Mouse (Mus musculus): ENCODE results near the gene Auts2.

Auts2 gene

GRCm38 (mm10) chr5:132323608-132324007 lies 219.5 kb downstream of the Auts2 start:
- DNase-seq (ENCODE audit: low read depth, low spot score): no peak

GRCm38 (mm10) chr5:132322971-132323370 lies 220.2 kb downstream of the Auts2 start:
- DNase-seq (ENCODE audit: low read depth, low spot score): no peak

- DNase-seq (ENCODE audit: low read depth, low spot score): no peak
These were observed 224.9 kb downstream of the Auts2 start for GRCm38 (mm10) chr5:132318026-132318765.

GRCm38 (mm10) chr5:132316897-132317296 lies 226.2 kb downstream of the Auts2 start:
- no peak for DNase-seq (ENCODE audit: low read depth, low spot score)

DNA sequence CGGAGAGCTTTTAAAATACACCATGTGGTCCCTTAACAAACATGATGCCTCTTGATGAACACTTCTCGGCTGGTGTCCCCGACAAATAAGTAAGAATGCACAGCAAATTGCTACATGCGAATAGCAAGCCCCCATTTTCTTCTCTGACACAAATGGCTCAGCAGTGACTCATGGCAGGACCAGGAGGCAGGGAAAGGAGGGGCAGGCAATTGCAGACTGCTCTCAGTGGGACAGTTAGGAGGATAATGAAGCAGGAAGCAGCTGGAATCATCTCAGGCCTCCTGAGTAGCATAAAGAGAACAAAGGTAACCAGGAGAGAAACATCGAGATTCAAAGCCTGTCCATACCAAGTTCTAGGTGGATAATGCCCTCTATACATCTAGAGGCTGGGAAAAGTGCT lies 228.8 kb downstream of the Auts2 start:
- no peak for DNase-seq (ENCODE audit: low read depth, low spot score)

DNA sequence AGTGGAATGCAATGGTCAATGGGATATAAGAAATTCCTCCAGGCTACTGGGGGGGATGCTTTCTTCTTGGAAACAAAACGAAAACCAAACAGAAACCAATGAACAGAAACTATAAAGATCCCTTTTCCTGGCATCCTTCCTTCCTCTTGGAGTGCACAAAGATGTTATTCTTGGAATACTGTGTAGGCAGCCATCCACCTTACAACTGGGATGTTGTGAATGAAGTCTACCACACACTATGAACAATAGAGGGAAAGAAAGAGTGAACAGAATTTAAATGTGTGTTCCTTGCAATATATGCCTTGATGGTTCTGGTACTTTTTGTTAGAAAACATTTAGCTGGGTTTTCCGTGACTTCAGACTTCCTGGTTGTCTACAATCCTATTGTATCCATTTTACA lies 236.1 kb downstream of the Auts2 start:
- no peak for DNase-seq (ENCODE audit: low read depth, low spot score)

DNA sequence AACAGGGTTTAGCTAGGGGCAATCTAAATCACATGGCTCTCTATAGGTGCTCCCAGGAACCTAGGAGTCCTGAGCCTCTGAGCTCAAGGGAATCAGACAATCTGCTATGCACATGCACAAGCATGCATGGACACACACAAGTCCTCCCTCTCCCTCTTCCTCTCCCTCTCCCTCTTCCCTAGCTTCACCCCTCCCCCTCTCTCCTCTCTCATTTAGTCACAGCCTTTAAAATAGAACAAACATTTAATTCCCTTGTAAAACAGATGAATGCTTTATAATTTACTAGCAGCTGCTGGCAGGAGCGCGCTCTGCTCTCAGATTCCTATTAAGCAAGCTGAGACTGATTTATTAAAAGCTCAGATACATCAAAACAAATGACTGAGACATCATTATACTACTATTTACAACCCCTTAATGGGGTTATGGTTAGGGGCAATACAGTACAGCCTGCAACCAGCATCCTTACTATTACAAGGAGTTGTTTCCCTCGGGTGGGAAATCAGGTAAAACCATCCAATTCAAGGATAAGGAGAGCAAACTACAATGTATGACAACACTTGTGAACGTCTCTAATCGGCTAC lies 237.7 kb downstream of the Auts2 start:
- DNase-seq (ENCODE audit: low read depth, low spot score): no peak

DNA sequence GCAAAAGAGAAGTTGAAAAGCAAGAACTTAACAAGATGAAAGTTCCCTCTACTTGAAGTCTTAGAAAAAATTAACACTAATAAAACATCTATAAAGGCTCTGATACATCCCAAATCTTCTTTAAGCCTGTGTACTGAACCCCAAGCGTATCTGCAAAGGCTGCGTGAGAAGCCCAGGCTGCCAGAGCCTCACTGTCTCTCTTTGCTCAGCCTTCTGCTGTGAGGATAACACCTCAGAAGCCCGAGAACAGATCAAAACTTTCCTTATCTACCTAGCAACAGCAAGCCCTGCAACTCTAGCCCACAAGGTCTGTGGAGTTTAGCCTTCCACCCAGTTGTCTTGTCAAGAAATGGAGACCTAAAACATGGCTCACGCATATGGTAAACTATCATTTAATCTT lies 240.4 kb downstream of the Auts2 start:
- no peak for DNase-seq (ENCODE audit: low read depth, low spot score)

- no peak for DNase-seq (ENCODE audit: low read depth, low spot score)
These were observed 242.3 kb downstream of the Auts2 start for GRCm38 (mm10) chr5:132300794-132301193.

GRCm38 (mm10) chr5:132299716-132300115 lies 243.4 kb downstream of the Auts2 start:
- peak; percentile 36 for DNase-seq (ENCODE audit: low read depth, low spot score)

DNA sequence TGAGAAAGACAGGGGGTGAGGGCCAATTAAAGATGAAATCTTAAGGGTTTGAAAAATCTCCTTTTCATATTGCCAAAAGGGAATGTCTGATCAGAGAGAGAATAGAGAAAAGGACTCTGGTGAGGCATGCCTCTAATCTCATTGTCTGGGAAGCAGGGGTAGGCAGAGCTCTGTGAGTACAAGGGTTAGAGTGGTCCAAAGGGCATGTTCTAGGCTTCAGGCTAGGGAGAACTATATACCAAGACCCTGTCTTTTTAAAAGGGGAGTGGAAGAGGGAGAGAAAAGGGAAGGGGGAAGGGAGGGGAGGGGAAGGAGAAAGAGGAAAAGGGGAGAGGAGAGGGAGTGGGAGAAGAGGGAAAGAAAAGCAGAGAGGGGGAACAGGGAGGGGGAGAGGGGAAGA lies 244.1 kb downstream of the Auts2 start:
- no peak for DNase-seq (ENCODE audit: low read depth, low spot score)

DNA sequence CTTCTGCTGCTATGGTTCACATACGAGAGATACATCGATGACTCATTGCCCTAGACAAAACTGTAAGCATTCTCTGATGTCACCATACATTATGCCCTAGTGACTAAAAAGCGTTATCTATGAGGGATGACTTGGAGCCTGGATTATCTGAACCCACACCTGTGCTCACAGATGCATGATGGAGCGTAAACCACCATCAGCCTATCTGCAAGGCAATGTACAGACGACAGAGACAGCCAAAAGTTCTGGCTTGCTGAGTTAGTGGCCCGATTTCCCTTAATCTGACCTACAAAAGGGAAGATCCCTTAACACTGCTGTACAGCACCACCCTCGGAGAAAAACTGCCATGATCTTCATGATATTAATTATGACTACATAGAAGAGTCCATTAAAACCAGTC lies 245.8 kb downstream of the Auts2 start:
- DNase-seq (ENCODE audit: low read depth, low spot score): no peak

DNA sequence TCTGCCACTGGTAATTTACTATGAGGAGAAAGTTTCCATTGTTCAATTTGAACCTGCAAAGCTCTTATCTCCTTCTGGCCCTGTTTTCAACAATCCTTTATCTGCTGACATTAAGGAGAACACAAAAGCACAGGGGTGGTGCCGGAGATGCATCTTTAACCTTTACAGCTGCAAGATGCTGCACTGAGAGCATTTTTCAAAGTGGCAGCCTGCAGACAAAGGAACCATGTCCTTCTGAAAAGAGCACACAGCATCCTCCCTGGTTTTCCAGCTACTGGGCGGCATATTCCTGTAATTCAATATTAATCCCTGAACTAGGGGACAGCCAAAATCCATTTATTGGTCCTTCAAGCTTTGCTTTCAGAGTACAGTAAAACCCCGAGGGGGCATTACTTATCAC lies 248.7 kb downstream of the Auts2 start:
- DNase-seq (ENCODE audit: low read depth, low spot score): no peak

DNA sequence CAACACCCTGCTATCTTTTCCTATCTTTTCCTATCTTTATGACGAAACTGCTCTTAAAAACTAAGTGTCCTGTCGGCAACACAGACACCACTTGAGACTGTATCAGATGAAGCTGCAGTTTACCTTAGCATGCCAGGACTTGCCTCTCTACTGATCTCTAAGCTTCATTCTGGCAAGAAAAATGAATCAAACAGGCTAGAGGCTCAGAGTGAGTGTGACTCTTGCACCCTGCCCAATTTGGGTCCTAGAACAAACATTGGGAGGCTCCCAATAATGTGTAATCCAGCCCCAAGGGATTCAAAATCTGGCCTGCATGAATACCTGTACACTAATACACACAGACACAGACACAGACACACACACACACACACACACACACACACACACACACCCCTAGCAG lies 250.2 kb downstream of the Auts2 start:
- no peak for DNase-seq (ENCODE audit: low read depth, low spot score)

DNA sequence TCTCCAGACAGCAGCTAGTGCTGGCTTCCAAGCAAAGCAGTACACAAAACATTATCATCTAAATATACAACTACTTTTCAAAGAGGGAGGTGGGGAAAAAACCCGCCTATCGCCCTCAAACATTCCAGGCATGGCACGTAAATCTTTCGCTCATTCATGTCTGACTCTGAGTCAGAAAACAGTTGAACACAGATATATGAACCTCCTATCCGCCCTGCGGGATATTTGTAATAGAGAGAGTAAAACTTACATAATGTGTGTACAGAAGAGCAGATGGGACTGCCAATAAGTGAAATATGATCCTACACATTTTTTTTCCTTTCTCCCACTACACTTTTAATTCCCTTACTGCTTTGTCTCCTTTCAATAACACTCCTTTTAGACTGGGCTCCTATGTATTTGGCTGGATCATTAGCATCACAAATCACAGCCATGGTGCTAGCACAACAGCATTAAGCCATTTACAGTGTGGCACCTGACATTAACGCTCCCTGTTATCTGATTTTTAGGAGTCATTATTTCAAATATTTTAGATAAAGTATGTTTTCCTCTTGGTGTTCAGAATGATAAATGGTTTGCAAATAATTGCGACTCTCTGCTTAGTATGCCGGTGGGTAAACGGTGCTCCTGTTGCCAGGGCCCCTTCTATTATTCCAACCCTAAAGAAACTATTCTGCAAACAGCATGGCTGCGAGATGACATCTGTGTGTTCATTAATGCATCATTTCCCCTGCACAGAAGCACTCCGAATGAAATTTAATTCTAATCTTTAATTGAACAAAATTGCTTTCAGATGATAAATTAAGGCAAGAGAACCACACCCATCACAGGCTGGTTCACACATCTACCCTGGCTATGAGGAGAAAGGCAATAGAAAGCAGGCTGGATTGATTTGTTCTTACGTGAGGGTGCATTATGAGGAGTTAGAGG lies 252.3 kb downstream of the Auts2 start:
- DNase-seq (ENCODE audit: low read depth, low spot score): no peak

- no peak for DNase-seq (ENCODE audit: low read depth, low spot score)
These were observed 259.4 kb downstream of the Auts2 start for GRCm38 (mm10) chr5:132283741-132284140.

GRCm38 (mm10) chr5:132274098-132274898 lies 268.8 kb downstream of the Auts2 start:
- no peak for DNase-seq (ENCODE audit: low read depth, low spot score)

GRCm38 (mm10) chr5:132272132-132272531 lies 271.0 kb downstream of the Auts2 start:
- DNase-seq (ENCODE audit: low read depth, low spot score): no peak

- no peak for DNase-seq (ENCODE audit: low read depth, low spot score)
These were observed 272.2 kb downstream of the Auts2 start for GRCm38 (mm10) chr5:132270896-132271295.

GRCm38 (mm10) chr5:132270074-132270473 lies 273.1 kb downstream of the Auts2 start:
- DNase-seq (ENCODE audit: low read depth, low spot score): no peak

- peak; percentile 44 for DNase-seq (ENCODE audit: low read depth, low spot score)
These were observed 274.7 kb downstream of the Auts2 start for GRCm38 (mm10) chr5:132268351-132268967.
